Mouse (Mus musculus): ENCODE measurements around the gene Cnih2. TPM values are rescaled to one million over a fixed set of nuclear protein-coding genes. Genes with fewer than 3 reads are reported as not detected.

Gene Cnih2
- polyA plus RNA-seq (2015; fragmentation: Nextera tagmentation; extraction: Ambion mirVana), result 294 and 369 TPM in 2 replicates

GRCm38 (mm10) chr19:5098363-5099143, at the start of gene Cnih2:
Cnih2 (minus strand) TSS chr19:5098521.
- ATAC-seq (ENCODE audit: low FRiP score), result peak; percentile 67
- H3K4me1 ChIP-seq, result peaks cover 57% of the 10 kb centered on the region

GRCm38 (mm10) chr19:5139640-5140039, 41.3 kb upstream of the Cnih2 start:
- Histone ChIP-seq H3K4me3 (replicated peaks) (no peak overlapping the region), H3K4me1 (no peaks in the 10 kb centered on the region), H3K27me3 (replicated peaks) (no peaks in the 10 kb centered on the region), H3K9me3 (replicated peaks) (no peaks in the 10 kb centered on the region), H3K4me2 (no peak overlapping the region), H3K36me3 (peaks cover 80% of the 10 kb centered on the region), H3K9ac (replicated peaks) (0 out of 2 replicates have a peak overlapping the region, but pooled peaks have one; percentile 28), H3K27ac (replicated peaks) (no peak overlapping the region)
- no peak; the same call in 1 of the 2 replicates for ATAC-seq (ENCODE audit: low FRiP score)
- WGBS, result 3% methylated on average over 2 of the region's 2 CpGs

More at GRCm38 (mm10) chr19:5098363-5099143, at the start of gene Cnih2:
- WGBS, result 4% methylated on average over 37 of the region's 48 CpGs
- Histone ChIP-seq H3K36me3 (peaks cover 44% of the 10 kb centered on the region), H3K4me2 (peak within 1 kb of the TSS; percentile 80), H3K4me3 (replicated peaks) (peak within 1 kb of the TSS; percentile 90), H3K27ac (replicated peaks) (peak within 1 kb of the TSS; percentile 95), H3K9me3 (replicated peaks) (no peaks in the 10 kb centered on the region), H3K9ac (replicated peaks) (peak within 1 kb of the TSS; percentile 99), H3K27me3 (replicated peaks) (no peaks in the 10 kb centered on the region)

- H3K4me3 ChIP-seq (replicated peaks), result no peak overlapping the region
- ATAC-seq (ENCODE audit: low FRiP score), result no peak
- H3K27me3 ChIP-seq (replicated peaks), result no peaks in the 10 kb centered on the region
- no peak overlapping the region for H3K4me2 ChIP-seq
- H3K36me3 ChIP-seq, result peaks cover 26% of the 10 kb centered on the region
- H3K9ac ChIP-seq (replicated peaks), result no peak overlapping the region
- H3K9me3 ChIP-seq (replicated peaks), result no peaks in the 10 kb centered on the region
- H3K4me1 ChIP-seq, result no peaks in the 10 kb centered on the region
- WGBS, result 72% methylated on average over 4 of the region's 4 CpGs
- H3K27ac ChIP-seq (replicated peaks), result no peak overlapping the region
These were observed 32.9 kb upstream of the Cnih2 start for GRCm38 (mm10) chr19:5131237-5131636.

GRCm38 (mm10) chr19:5129770-5130169, 31.4 kb upstream of the Cnih2 start:
- Histone ChIP-seq H3K27ac (replicated peaks) (no peak overlapping the region), H3K9ac (replicated peaks) (no peak overlapping the region), H3K36me3 (peaks cover 13% of the 10 kb centered on the region), H3K27me3 (replicated peaks) (no peaks in the 10 kb centered on the region), H3K4me3 (replicated peaks) (no peak overlapping the region), H3K4me2 (no peak overlapping the region), H3K9me3 (replicated peaks) (no peaks in the 10 kb centered on the region), H3K4me1 (no peaks in the 10 kb centered on the region)
- no peak for ATAC-seq (ENCODE audit: low FRiP score)
- 36% methylated on average over 1 of the region's 1 CpGs for WGBS

- no peak overlapping the region for H3K4me2 ChIP-seq
- 76% methylated on average over 7 of the region's 7 CpGs for whole genome bisulfite sequencing
- no peaks in the 10 kb centered on the region for H3K9me3 ChIP-seq (replicated peaks)
- H3K9ac ChIP-seq (replicated peaks), result no peak overlapping the region
- H3K4me3 ChIP-seq (replicated peaks), result no peak overlapping the region
- H3K27ac ChIP-seq (replicated peaks), result no peak overlapping the region
- peaks cover 2% of the 10 kb centered on the region for H3K4me1 ChIP-seq
- no peaks in the 10 kb centered on the region for H3K27me3 ChIP-seq (replicated peaks)
- no peaks in the 10 kb centered on the region for H3K36me3 ChIP-seq
- no peak for ATAC-seq (ENCODE audit: low FRiP score)
These were observed 25.8 kb upstream of the Cnih2 start for GRCm38 (mm10) chr19:5124055-5124614.

- no peak overlapping the region for H3K27ac ChIP-seq (replicated peaks)
- H3K9me3 ChIP-seq (replicated peaks), result no peaks in the 10 kb centered on the region
- no peak overlapping the region for H3K9ac ChIP-seq (replicated peaks)
- H3K4me1 ChIP-seq, result peaks cover 8% of the 10 kb centered on the region
- no peaks in the 10 kb centered on the region for H3K36me3 ChIP-seq
- no peak overlapping the region for H3K4me2 ChIP-seq
- whole genome bisulfite sequencing, result 83% methylated on average over 3 of the region's 3 CpGs
- ATAC-seq (ENCODE audit: low FRiP score), result no peak
- H3K4me3 ChIP-seq (replicated peaks), result no peak overlapping the region
- no peaks in the 10 kb centered on the region for H3K27me3 ChIP-seq (replicated peaks)
These were observed 24.9 kb upstream of the Cnih2 start for GRCm38 (mm10) chr19:5123241-5123640.

- H3K27ac ChIP-seq (replicated peaks), result no peak overlapping the region
- H3K36me3 ChIP-seq, result no peaks in the 10 kb centered on the region
- no peak overlapping the region for H3K4me3 ChIP-seq (replicated peaks)
- no peaks in the 10 kb centered on the region for H3K9me3 ChIP-seq (replicated peaks)
- H3K4me2 ChIP-seq, result no peak overlapping the region
- WGBS, result 80% methylated on average over 10 of the region's 10 CpGs
- H3K4me1 ChIP-seq, result peaks cover 8% of the 10 kb centered on the region
- H3K27me3 ChIP-seq (replicated peaks), result no peaks in the 10 kb centered on the region
- H3K9ac ChIP-seq (replicated peaks), result no peak overlapping the region
- no peak for ATAC-seq (ENCODE audit: low FRiP score)
These were observed 24.2 kb upstream of the Cnih2 start for GRCm38 (mm10) chr19:5122492-5122891.

- ATAC-seq (ENCODE audit: low FRiP score), result peak; percentile 45
These were observed 20.0 kb upstream of the Cnih2 start, which contains the start of gene Klc2 for GRCm38 (mm10) chr19:5118384-5118698. Klc2 (minus strand) TSS chr19:5118560.

GRCm38 (mm10) chr19:5117494-5118383, 19.4 kb upstream of the Cnih2 start:
- ATAC-seq (ENCODE audit: low FRiP score), result peak; percentile 90
- peak overlapping the region; percentile 95 for H3K4me3 ChIP-seq (replicated peaks)
- H3K4me1 ChIP-seq, result peaks cover 22% of the 10 kb centered on the region
- H3K9ac ChIP-seq (replicated peaks), result peak overlapping the region; percentile 96
- H3K27ac ChIP-seq (replicated peaks), result peak overlapping the region; percentile 97
- peaks cover 16% of the 10 kb centered on the region for H3K36me3 ChIP-seq
- H3K4me2 ChIP-seq, result peak overlapping the region; percentile 76
- H3K9me3 ChIP-seq (replicated peaks), result no peaks in the 10 kb centered on the region
- no peaks in the 10 kb centered on the region for H3K27me3 ChIP-seq (replicated peaks)
- WGBS, result under 1% methylated on average over 81 of the region's 83 CpGs

More at GRCm38 (mm10) chr19:5118384-5118698, 20.0 kb upstream of the Cnih2 start, which contains the start of gene Klc2:
- H3K36me3 ChIP-seq, result peaks cover 12% of the 10 kb centered on the region; the same call in 1 of the 2 replicates
- no peaks in the 10 kb centered on the region for H3K9me3 ChIP-seq (replicated peaks)
- WGBS, result 2% methylated on average over 18 of the region's 18 CpGs
- no peaks in the 10 kb centered on the region for H3K27me3 ChIP-seq (replicated peaks)
- peaks cover 22% of the 10 kb centered on the region for H3K4me1 ChIP-seq
- H3K4me3 ChIP-seq (replicated peaks), result peak within 1 kb of the TSS; percentile 95
- peak within 1 kb of the TSS; percentile 96 for H3K9ac ChIP-seq (replicated peaks)
- H3K4me2 ChIP-seq, result peak within 1 kb of the TSS; percentile 76
- H3K27ac ChIP-seq (replicated peaks), result peak within 1 kb of the TSS; percentile 97

- ATAC-seq (ENCODE audit: low FRiP score), result no peak
- no peaks in the 10 kb centered on the region for H3K9me3 ChIP-seq (replicated peaks)
- H3K4me1 ChIP-seq, result peaks cover 17% of the 10 kb centered on the region
- 79% methylated on average over 7 of the region's 7 CpGs for WGBS
- H3K4me2 ChIP-seq, result no peak overlapping the region
- H3K9ac ChIP-seq (replicated peaks), result no peak overlapping the region
- no peak overlapping the region; the same call in none of the 2 replicates for H3K27ac ChIP-seq (replicated peaks)
- H3K4me3 ChIP-seq (replicated peaks), result no peak overlapping the region
- no peaks in the 10 kb centered on the region for H3K27me3 ChIP-seq (replicated peaks)
- peaks cover 53% of the 10 kb centered on the region for H3K36me3 ChIP-seq
These were observed 15.5 kb upstream of the Cnih2 start for GRCm38 (mm10) chr19:5113783-5114182.

GRCm38 (mm10) chr19:5109659-5110453, 11.5 kb upstream of the Cnih2 start:
- Histone ChIP-seq H3K27ac (replicated peaks) (no peak overlapping the region), H3K9me3 (replicated peaks) (no peaks in the 10 kb centered on the region), H3K4me2 (no peak overlapping the region), H3K9ac (replicated peaks) (0 out of 2 replicates have a peak overlapping the region, but pooled peaks have one; percentile 21), H3K4me1 (peaks cover 17% of the 10 kb centered on the region), H3K36me3 (peaks cover 65% of the 10 kb centered on the region), H3K4me3 (replicated peaks) (no peak overlapping the region), H3K27me3 (replicated peaks) (no peaks in the 10 kb centered on the region)
- WGBS, result 76% methylated on average over 19 of the region's 19 CpGs
- no peak for ATAC-seq (ENCODE audit: low FRiP score)
